Mouse (Mus musculus) E14TG2a.4 (cell line): ENCODE data around the gene Hcn4.

Experiments used
- H3K27me3 ChIP-seq: 2 replicates; pipeline ENCODE4 v1.6.1; 2014; ENCODE audit warnings: low read length, control low read depth; ENCODE audit not compliant: insufficient read depth
- H3K36me3 ChIP-seq: 2 replicates; pipeline ENCODE4 v1.6.1; 2014; ENCODE audit warnings: low read length, control low read depth; ENCODE audit not compliant: insufficient read depth
- H3K4me1 ChIP-seq: replicated peaks from 2 replicates; pipeline ENCODE4 v1.6.1; 2014; ENCODE audit warnings: low read depth, low read length, control low read depth
- H3K4me3 ChIP-seq: replicated peaks from 2 replicates; pipeline ENCODE4 v1.5.1; 2014; ENCODE audit warnings: mild to moderate bottlenecking, low read length
- H3K9me3 ChIP-seq: 2 replicates; pipeline ENCODE4 v1.6.1; 2014; ENCODE audit warnings: low read length, control low read depth
- CTCF ChIP-seq: conservative IDR thresholded peaks from 2 replicates; pipeline ENCODE4 v1.5.1; 2014; ENCODE audit warnings: low read length
- NANOG ChIP-seq: IDR thresholded peaks from 2 replicates; pipeline ENCODE4 v1.6.1; 2014; ENCODE audit warnings: borderline replicate concordance, low read length, mixed read lengths
- POU5F1 ChIP-seq: IDR thresholded peaks from 2 replicates; pipeline ENCODE4 v1.6.1; 2014; ENCODE audit warnings: low read length, borderline replicate concordance

Gene Hcn4

DNA sequence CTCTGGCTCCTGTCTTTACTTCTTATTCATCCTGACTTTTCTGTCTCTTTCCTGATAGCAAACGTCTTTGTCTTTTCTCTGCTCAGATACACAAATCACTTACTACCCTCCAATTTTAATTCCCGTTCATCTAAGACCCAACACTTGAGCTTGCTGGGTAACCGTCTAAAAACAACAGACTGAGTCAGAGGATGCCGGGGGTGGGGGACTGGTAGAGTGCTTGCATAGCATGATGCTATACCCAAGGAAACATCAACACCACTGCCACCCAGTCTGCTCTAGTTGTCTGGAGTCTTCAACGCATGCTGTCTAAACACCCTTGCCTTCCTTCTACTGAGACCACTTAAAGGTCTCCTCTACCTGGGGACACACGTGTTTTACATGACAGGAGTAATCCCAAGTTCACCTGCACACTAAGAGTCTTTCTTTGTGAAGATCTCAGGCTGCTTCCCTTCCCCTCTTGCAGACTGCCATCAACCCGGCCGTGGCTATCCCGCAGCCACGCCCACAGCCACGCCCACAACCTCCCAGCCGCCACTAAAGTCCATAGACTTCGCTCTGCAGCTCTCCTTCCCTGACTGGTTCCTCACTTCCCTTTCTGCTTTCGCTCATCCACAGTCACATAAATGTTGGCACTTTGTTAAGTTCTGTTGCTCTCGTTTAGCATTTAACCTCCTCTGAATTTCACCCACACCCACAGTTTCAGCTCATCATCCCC is 17.5 kb upstream of the Hcn4 start:
- Histone ChIP-seq H3K9me3 (peaks cover 6% of the 10 kb centered on the region; the same call in 1 of the 2 replicates), H3K27me3 (peaks cover 17% of the 10 kb centered on the region), H3K36me3 (no peaks in the 10 kb centered on the region), H3K4me3 (no peak overlapping the region; the same call in 1 of the 2 replicates), H3K4me1 (peaks cover 10% of the 10 kb centered on the region)
- no peak for TF ChIP-seq POU5F1
- no peak for TF ChIP-seq NANOG
- TF ChIP-seq CTCF: no peak

DNA sequence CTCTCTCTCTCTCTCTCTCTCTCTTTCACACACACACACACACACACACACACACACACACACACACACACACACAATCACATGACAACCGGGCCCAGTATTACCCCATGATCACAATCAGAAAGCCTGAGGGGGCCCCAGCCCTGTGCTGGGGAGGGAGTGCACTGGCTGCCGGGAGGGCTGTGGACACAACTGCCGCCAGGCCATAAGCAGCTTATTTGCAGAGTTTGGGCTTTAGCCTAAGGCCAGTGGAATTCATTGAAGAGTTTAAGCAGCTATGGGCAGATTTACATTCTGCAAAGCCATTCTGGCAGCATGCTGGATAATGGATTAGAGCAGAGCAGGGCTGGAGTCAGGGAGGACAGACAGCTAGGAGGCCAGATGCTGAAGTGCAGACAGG is 12.0 kb upstream of the Hcn4 start:
- Histone ChIP-seq H3K4me1 (peaks cover 6% of the 10 kb centered on the region), H3K9me3 (peaks cover 6% of the 10 kb centered on the region; the same call in 1 of the 2 replicates), H3K27me3 (peaks cover 28% of the 10 kb centered on the region), H3K36me3 (no peaks in the 10 kb centered on the region), H3K4me3 (no peak overlapping the region)
- TF ChIP-seq CTCF (no peak), NANOG (no peak), POU5F1 (no peak)

DNA sequence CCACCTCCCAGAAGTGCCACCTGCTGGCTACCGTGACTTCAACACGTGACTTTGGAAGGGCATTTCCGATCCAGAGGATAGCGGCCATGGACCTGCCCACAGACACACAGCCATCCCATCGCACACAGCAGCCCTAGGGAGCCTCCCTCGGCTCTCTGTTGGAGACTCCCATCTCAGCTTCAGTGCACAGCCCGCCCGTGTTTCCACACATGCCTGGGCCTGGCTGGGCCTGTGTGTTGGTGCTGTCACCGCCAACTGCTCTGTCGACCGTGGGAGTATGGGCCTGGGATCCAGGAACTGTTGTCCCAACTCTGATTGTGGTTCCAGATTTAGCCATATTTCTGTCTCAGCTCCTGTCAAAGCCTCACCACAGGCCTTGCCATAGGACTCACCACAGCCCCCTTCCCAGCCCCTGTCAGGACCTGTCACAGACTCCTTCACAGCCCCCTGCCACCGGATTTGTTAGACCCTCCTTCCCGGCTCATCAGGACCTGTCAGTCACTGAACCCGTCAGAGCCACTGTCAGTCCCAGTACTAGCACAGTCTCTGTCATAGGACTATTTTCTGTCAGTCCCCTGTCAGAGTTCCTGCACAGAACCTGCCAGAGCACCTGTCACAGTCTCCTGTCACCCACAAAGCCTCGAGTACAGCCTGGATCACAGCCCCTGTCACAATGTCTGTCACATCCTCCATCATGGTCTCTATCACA is 7.5 kb upstream of the Hcn4 start:
- Histone ChIP-seq H3K36me3 (no peaks in the 10 kb centered on the region), H3K9me3 (no peaks in the 10 kb centered on the region), H3K27me3 (peaks cover 65% of the 10 kb centered on the region), H3K4me3 (no peak overlapping the region), H3K4me1 (peaks cover 4% of the 10 kb centered on the region; the same call in 1 of the 2 replicates)
- no peak for TF ChIP-seq POU5F1

DNA sequence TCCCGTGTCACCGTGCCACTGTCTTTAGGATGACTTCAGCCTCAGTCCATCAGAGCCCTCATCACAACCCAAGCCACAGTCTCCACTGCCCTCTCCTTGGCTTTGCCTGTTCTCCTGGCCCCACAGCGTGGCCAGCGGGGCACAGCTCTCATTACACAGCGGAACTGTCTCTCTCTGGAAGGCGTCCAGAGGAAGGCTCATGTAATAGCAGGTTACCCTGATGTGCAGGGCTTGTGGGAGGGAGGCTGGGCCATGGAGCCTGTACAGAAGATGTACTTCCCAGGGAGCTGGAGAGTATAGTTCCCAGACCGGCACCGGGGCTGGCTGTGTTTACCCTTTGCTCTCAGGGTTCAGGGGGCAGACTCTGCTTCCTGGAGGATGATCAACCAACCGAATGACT is 6.8 kb upstream of the Hcn4 start:
- TF ChIP-seq CTCF: no peak
- TF ChIP-seq POU5F1: no peak
- peaks cover 8% of the 10 kb centered on the region for H3K4me1 ChIP-seq

DNA sequence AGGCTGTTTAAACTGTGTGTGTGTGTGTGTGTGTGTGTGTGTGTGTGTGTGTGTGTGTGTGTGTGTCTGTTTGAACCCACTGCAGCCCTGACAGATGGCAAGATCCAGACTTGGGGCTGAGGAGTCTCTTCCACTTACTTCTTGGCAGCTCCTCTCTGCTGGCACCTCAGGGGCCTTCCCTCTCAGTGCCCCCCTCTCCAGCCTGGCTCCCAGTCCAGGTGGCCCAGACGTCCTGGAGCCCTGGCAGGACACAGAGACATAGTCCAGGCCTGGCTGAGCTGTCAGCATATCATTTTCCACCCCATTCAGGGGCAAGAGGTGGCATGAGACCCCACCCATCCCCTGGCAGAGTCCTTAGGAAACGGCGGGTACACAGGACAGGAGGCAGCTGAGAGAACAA is 5.5 kb upstream of the Hcn4 start:
- TF ChIP-seq NANOG: no peak
- TF ChIP-seq CTCF: no peak
- TF ChIP-seq POU5F1: no peak
- Histone ChIP-seq H3K4me1 (peaks cover 16% of the 10 kb centered on the region), H3K4me3 (no peak overlapping the region), H3K9me3 (no peaks in the 10 kb centered on the region), H3K27me3 (peaks cover 84% of the 10 kb centered on the region), H3K36me3 (no peaks in the 10 kb centered on the region)

More for the DNA sequence above, 6.8 kb upstream of the Hcn4 start:
- Histone ChIP-seq H3K36me3 (no peaks in the 10 kb centered on the region), H3K27me3 (peaks cover 72% of the 10 kb centered on the region), H3K9me3 (no peaks in the 10 kb centered on the region), H3K4me3 (no peak overlapping the region)

DNA sequence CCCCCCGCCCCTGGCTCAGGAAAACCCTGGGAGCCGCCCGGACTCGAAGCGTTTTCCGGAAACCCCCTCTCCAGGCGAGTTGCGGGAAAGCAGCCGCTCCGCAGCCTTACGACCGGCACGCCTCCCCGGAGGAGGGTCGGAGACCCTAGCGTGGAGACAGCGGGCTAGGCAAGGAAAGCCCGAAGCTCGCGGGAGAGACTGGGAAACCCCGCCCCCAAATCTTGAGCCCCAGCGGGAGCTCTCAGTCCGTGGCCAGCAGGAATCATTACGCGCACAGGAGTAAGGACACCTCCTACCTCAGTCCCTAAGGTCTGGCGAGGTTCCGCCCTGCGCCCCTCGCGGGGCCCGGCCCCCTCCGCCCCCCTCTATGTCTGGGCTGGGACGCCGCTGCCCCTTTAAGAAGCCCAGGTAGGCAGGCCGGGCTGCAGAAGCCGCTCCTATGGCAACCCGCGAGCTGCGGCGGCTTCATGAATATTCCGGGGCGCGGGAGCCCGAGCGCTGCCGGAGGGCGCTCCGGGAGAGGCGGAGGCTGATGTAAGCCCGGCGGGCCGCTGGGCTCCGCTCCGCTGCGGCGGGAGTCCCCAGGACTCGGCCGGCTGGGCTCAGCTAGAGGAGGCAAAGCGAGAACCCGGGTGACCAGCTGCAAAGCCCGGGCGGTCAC is 651 bp upstream of the Hcn4 start:
- no peaks in the 10 kb centered on the region for H3K9me3 ChIP-seq
- TF ChIP-seq NANOG (no peak), CTCF (0 out of 2 replicates have a peak, but pooled peaks have one; percentile 9), POU5F1 (no peak)
- H3K4me3 ChIP-seq: peak overlapping the region; percentile 92
- H3K36me3 ChIP-seq: no peaks in the 10 kb centered on the region
- H3K27me3 ChIP-seq: peaks cover 99% of the 10 kb centered on the region
- H3K4me1 ChIP-seq: peaks cover 18% of the 10 kb centered on the region

DNA sequence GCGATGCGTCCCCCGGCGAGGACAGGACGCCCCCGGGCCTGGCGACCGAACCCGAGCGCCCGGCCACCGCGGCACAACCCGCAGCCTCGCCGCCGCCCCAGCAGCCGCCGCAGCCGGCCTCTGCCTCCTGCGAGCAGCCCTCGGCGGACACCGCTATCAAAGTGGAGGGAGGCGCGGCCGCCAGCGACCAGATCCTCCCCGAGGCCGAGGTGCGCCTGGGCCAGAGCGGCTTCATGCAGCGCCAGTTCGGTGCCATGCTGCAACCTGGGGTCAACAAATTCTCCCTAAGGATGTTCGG is 655 bp downstream of the Hcn4 start:
- TF ChIP-seq POU5F1 (no peak), NANOG (no peak), CTCF (no peak)
- Histone ChIP-seq H3K4me1 (peaks cover 18% of the 10 kb centered on the region), H3K36me3 (no peaks in the 10 kb centered on the region), H3K9me3 (no peaks in the 10 kb centered on the region), H3K4me3 (peak overlapping the region; percentile 92), H3K27me3 (peaks cover 99% of the 10 kb centered on the region)

DNA sequence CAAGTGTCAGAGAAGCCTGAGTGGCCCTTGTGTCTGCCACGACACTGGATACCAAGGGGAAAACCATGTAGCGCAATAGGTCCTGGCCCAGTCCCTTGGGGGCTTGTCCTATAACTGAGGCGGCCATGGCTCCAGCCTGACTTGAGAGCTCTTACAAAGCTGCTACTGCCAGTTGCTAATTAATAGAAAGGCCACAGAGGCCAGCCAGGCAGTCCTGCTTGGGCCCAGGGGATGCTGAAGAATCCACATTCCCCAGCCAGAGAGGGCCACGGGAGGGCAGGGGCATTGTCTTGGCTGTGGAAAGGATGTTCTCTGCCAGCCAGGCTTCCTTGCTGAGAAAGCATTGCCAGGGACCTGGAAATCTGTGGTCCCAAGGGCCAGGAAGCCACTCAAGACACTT is 6.4 kb downstream of the Hcn4 start:
- peaks cover 74% of the 10 kb centered on the region for H3K27me3 ChIP-seq
- peaks cover 8% of the 10 kb centered on the region for H3K4me1 ChIP-seq
- no peaks in the 10 kb centered on the region for H3K9me3 ChIP-seq
- TF ChIP-seq POU5F1 (no peak), NANOG (no peak), CTCF (no peak)
- H3K4me3 ChIP-seq: no peak overlapping the region
- H3K36me3 ChIP-seq: no peaks in the 10 kb centered on the region

DNA sequence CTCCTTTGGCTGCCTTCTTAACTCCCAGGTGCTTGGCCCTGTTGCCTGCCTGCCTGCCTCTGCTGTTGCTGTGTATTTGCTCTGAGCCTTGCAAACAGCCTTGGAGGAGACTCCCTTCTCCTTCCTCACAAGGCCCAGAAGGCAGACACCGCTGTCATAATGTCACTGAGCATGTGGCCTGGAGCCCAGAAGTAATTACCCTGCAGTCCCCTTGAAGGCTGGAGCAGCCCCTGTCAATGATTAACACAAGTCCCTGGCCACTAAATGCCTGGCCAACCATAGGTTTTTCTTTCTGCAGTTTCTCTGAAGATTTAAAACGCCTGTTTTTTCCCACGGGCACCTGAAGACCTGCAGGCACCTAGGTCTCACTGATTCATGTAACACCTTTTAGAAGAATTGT is 9.7 kb downstream of the Hcn4 start:
- Histone ChIP-seq H3K9me3 (no peaks in the 10 kb centered on the region), H3K4me3 (no peak overlapping the region), H3K36me3 (no peaks in the 10 kb centered on the region), H3K27me3 (peaks cover 48% of the 10 kb centered on the region), H3K4me1 (peaks cover 24% of the 10 kb centered on the region)
- no peak for TF ChIP-seq CTCF
- no peak for TF ChIP-seq NANOG
- TF ChIP-seq POU5F1: no peak
